Mouse (Mus musculus) fat pad, adult 2 months (tissue): ENCODE measurements around the gene Zbtb38.
A peak's percentile ranks its signal among the peaks of the same experiment; 100 is the strongest.

Experiments
- DNase-seq: peaks from one replicate; pipeline ENCODE4 v3.0.0-alpha.2; 2011; ENCODE audit warnings: low read depth, low spot score; ENCODE audit errors: extremely low read depth

Zbtb38 gene

GRCm38 (mm10) chr9:96716735-96717444, 35.7 kb downstream of the Zbtb38 start:
- no peak for DNase-seq

DNA sequence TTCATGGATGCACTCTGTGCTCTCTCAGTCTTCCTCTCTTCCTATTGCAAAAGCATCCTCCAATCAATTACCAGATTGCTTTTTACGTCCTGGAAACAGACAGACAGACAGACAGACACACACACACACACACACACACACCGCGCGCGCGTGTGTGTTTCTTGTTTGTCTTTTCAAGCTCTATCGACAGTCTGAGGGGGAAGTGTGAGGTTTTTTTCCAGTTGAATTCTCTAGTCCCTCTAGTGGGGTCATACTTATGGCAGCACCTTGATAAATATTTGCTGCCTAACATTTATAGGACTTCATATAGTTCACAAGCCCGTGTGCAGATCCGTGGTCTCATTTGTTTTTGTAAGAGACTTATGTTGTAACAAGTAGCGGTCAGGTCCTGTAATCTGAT, 36.5 kb downstream of the Zbtb38 start:
- DNase-seq, result no peak

GRCm38 (mm10) chr9:96715171-96715570, 37.5 kb downstream of the Zbtb38 start:
- DNase-seq, result no peak

DNA sequence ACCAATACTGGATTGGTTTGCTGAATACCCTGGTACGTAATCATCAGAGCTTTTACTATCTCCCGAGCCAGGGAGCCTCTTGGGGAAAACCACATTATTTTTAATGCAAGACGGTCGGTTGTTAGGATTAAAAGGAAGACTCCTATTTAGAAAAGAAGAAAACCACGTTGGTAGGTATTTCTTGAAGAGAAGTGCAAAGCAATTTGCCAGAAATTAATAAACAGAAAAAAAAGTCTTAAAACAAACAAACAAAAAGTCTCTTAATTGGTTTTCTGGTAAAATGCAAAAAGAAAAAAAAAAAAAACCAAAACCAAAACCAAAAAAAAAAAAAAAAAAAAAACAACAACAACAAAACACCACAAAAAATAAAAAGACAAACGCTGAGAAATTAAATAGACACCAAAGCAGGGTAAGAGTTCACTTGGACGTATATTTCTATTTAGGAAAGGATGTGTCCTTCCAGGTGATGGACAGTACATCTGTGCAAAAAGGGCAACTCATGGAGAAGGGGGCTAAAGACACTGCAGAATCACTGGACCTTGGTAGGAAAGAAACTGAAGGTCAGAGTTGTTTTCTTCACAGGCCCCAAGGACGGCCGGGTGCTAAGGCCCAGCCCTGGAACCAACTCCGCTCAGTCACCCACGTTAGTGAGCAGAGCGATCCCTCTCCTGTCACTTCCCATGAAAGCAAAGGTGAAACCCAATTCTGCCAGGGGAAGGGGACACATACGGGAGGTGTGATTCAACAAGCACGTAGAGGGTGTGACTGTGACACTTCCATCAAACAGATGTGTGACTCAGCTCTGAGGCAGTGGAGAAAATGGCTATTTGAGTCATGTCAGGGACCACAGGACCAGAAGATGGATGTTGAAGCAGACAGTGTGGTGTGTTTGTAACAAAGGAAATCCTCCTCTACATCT, 38.9 kb downstream of the Zbtb38 start:
- DNase-seq, result no peak

DNA sequence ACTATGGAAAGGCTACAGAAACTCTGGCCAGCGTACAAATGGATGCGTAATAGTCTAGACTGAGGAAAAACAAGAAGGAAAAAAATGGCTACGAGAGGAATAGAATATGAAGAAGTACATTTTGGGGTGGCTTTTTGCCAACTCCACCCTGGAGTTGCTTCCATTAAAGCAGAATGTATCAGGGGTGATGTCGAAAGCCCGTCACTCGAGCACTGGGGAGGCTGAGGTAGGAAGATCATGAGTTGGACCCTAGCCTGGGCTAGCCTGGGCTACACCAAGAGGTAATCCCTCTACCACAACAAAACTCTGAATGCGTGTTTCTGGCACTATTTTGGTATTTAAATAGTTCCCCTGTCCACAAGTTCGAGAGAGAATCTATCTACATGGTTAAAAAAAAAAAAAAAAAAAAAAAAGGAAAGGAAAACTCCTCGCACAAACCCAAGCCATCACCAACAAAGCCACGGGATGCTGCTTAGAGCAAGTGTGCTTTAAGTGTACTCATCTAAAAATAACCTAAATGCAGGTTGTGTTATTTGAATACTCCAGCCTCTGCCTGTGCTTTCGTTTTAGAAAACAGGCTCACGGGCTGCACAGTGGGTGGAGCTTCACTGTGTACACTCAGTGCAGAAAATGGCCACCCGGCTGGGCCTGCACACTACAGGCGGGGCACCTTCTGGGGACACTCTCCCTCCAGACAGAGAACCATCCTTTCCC, 39.7 kb downstream of the Zbtb38 start:
- DNase-seq, result no peak

- DNase-seq, result no peak
Measured at GRCm38 (mm10) chr9:96712045-96712444, 40.6 kb downstream of the Zbtb38 start.

DNA sequence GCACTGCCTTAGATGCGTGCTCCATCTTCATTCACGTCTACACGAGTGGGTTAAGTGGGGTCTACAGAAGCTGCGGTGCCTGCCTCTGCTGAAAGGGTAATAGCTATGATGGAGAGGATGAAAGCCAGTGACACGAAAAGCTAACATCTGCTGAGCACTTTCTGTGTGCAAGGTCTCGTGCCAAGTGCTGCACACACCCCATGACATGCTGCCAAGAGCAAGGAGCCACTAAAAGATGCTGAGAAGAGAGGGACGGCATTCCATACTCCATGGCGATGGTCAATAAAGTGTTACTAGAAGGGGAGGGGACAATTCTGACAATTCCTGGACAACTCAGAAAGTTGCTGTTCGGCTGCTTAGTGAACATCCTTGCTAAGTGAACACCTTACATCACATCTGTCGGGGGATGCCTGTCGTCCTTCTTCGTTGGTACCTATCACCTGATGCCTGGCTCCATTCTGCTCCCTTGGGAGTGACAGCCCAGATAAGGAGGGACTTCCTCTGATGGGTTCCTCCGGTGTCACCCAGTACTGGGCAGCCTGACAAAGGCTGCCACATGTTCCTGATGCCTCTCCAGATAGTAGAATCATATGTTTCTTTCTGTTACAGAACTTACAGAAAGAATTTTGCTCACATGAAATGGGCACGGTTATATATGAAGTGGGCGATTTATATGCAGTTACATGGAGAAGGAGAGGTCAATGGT, 42.2 kb downstream of the Zbtb38 start:
- DNase-seq, result no peak

GRCm38 (mm10) chr9:96708905-96709304, 43.7 kb downstream of the Zbtb38 start:
- DNase-seq, result no peak

DNA sequence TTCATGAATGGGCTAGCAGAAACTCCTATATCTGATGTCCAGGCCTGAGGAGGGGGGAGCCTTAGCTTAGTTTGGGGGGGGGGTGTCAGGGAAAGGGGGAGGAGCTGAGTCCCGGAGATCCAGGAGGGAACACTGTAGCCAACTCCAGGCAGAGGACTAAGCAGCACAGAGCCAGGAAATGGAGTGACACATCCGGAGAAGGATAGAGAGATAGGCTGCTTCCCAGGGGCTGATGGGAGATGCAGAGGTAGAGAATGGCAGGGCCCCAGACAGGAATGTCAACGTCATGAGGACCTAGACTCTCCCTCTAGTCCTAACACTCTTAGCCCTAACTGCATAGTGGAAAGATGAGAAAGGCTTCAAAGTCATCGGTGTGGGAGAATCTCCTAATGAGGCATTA, 44.7 kb downstream of the Zbtb38 start:
- DNase-seq, result no peak

GRCm38 (mm10) chr9:96705576-96706285, 46.9 kb downstream of the Zbtb38 start:
- no peak for DNase-seq

DNA sequence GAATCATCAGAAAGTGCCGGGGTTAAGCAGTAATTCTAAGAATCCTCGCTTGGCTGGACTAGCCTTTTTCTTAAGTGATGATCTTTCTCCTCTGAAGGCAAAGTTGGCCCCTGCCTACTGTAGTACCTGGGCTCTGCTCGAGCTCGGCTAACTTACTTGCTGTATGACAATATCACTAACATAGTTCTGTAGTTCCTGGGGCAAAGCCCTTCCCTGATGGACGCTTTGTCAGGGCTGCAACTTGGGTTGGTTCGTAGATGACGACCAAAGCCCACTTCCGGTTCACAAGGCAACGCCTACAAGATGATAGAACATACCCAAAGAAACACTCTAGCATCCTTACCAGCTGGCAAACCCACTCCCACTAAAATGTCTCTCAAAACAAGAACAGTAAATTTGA, 47.7 kb downstream of the Zbtb38 start:
- no peak for DNase-seq

GRCm38 (mm10) chr9:96701891-96702290, 50.7 kb downstream of the Zbtb38 start:
- peak; percentile 88 for DNase-seq

DNA sequence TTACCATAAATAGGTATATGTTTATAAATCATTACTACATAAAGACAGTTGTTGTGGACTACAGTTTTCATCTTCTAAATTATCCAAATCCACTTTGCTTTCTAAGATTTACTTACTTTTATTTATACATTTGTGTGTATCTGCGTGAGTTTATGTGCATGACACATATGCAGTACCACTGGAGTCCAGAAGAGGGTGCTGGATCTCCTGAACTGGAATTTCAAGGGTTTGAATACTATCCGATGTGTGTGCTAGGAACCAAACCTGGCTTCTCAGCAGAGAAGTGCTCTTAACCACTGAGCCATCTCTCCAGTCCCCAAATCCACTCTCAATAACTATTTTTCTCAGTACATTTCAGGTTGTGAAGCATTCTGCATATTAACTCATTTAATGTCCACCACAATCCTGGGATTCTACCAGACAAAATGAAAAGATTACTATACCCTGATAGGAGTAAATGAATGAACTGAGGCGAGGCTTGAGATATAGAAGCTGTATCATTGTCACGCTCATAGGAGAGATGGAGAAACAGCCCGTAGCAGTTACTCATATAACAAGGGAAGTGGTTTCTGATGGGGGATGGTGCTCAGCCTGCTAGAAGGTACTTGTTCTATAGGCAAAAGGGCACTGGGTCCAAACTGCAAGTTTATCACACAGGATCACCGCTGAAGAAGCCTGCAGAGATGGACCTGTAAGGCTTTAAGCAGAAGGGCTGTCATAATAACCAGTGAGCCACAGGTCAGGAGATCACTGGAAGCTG, 53.2 kb downstream of the Zbtb38 start:
- DNase-seq, result no peak

- peak; percentile 76 for DNase-seq
Measured at GRCm38 (mm10) chr9:96696788-96697492, 55.7 kb downstream of the Zbtb38 start.

GRCm38 (mm10) chr9:96696141-96696561, 56.5 kb downstream of the Zbtb38 start:
- DNase-seq, result no peak

- no peak for DNase-seq
Measured at GRCm38 (mm10) chr9:96690461-96690863, 62.2 kb downstream of the Zbtb38 start.

DNA sequence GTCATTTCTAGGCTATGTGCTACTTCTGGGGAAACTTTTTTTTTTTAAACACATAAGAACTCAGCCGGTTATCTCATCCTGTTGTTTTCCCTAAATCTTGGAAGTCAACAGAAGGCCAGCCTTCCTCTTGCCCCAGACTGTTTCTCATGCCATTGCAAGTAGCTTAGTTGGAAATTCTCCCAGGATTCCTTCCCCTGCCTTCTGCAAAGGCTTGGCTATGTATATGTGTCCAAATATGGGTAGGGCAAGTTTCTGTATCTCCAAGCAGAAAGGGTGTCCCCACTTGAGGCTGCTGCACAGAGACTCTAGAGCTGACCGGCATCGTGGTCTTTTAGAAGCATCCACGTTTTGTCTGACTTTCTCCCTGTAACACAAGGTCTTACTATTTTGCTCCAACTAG, 63.6 kb downstream of the Zbtb38 start:
- no peak for DNase-seq

DNA sequence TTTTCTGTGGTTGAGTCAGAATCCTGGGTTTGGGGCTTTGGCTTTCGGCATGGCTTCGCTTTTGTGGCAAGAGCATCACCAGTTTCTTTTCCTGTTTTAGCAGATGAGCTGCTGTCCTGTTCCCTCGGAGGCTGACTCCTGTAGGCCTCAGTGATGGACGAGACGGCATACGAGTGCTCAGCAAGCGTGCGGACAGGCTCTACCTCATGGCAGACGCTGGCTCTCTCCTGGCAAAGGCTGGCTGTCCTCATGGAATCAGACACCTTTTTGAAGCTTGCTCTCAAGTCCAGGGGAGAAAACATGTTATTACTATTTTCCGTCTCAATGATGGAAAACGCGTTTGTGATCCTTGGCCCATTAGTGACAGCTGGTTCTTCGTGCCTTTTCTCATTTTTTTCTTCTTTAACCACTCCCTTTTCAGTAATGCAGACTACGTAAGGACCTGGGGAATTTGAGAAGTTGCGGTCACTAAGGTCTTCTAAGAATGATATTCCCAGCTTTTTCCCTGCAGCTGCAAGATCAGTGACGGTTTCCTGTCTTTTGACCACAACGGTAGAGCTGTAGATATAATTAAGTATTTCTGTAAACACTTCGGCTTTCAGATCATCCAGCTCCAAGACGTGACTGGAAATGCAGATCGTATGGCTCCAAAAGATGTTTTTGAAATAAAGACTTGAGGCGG, 64.3 kb downstream of the Zbtb38 start:
- DNase-seq, result no peak
